Mouse (Mus musculus): ENCODE measurements around the gene Kcne3. TPM values are rescaled to one million over a fixed set of nuclear protein-coding genes. Genes with fewer than 3 reads are reported as not detected.

Kcne3 gene
- total RNA-seq, 4 experiments from 2014 or later, result 0.45 to 1.3 TPM; not detected in 2

Other genes with a start within 250 kb of the Kcne3 start
- gene Rnf169, start 196.1 kb upstream of the Kcne3 start, total RNA-seq (2022), result 10 to 100 TPM; 27.7 to 34.0 (median 29.0) TPM
- under 1 TPM in 2 of 4 experiments, not detected in 2; 0.58 to 0.66 TPM for gene Chrdl2, start 170.3 kb upstream of the Kcne3 start, total RNA-seq (2022)
- 10 to 100 TPM; 33.8 to 35.1 (median 34.8) TPM for gene Pold3, start 54.9 kb upstream of the Kcne3 start, total RNA-seq (2022)
- gene Lipt2, start 17.2 kb upstream of the Kcne3 start, total RNA-seq (2022), result 1 to 10 TPM; 3.3 to 5.2 (median 3.9) TPM
- gene Pgm2l1, start 50.9 kb downstream of the Kcne3 start, total RNA-seq (2022), result 100 to 1,000 TPM; 224 to 279 (median 240) TPM
- gene P4ha3, start 109.0 kb downstream of the Kcne3 start, total RNA-seq (2022), result 10 to 100 TPM in 2 of 4 experiments, 1 to 10 TPM in 2; 4.7 to 16.0 (median 9.0) TPM
- 10 to 100 TPM; 19.8 to 27.6 (median 24.5) TPM for gene C2cd3, start 195.7 kb downstream of the Kcne3 start, total RNA-seq (2022)
- 100 to 1,000 TPM; 136 to 154 (median 142) TPM for gene Ppme1, start 195.8 kb downstream of the Kcne3 start, total RNA-seq (2022)

Data from layer of hippocampus, adult 8-10 months (tissue).